ENCODE assay signal across 9 mouse cellular contexts in the genomic region with DNA sequence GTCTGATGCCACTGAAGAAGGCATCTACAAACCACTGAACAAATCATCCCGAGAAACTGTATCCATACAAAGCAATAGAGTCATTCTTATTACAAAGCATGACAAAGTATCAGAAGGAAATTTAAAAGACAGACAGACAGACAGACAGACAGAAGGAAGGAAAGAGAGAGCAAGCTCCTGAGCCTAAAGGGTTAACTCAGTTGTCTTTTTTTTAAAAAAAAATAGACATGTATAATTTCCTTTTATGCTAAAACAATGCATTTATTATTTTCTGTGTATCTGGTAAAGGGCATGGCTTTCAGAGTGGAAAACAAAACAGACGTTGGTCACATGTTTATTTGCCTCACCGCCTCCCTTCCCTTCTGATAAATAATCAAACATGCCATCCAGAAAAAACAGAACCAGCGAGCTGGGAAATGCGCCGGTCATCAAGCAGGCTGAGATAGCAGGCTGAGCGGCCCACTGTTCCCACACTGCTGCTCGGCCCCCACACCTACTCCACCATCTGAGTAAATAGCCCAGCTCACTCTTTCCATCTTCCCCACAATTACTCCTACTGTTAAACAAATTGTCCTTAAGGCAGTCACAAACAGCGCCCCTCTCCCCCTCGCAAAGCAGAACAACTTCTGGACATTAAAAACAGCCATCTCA.
DNase-seq lines count a peak whose midpoint lies in the region; ATAC-seq and TF ChIP-seq lines count a peak whose summit lies in the region.
"Had no signal": no experiment of that assay in that cellular context is flagged by ENCODE, and none has a peak within 500 bp of the region (broad histone marks: within the 10 kb centered on the region; RNA-seq: fewer than 3 reads in every experiment).

No protein-coding gene starts in this region.

- peak overlapping the region; percentile 86 for H3K27ac ChIP-seq in gastrocnemius, adult 2 months
- peak overlapping the region; percentile 98 for H3K27ac ChIP-seq in heart, embryonic 12.5 days (ENCODE audit: poor library complexity, severe bottlenecking)
- peak overlapping the region; percentile 58; the same call in 1 of the 2 replicates for H3K27ac ChIP-seq in limb, embryonic 10.5 days
- no peak overlapping the region for H3K27ac ChIP-seq in midbrain, embryonic 15.5 days

- peak overlapping the region; percentile 62 for H3K9ac ChIP-seq in heart, embryonic 12.5 days
- no peak overlapping the region for H3K9ac ChIP-seq in midbrain, embryonic 15.5 days

- no peaks in the 10 kb centered on the region for H3K36me3 ChIP-seq in heart, embryonic 12.5 days
- no peaks in the 10 kb centered on the region for H3K36me3 ChIP-seq in limb, embryonic 10.5 days
- H3K36me3 ChIP-seq in midbrain, embryonic 15.5 days (replicated peaks): no peaks in the 10 kb centered on the region

- no peaks in the 10 kb centered on the region for H3K9me3 ChIP-seq in heart, embryonic 12.5 days (replicated peaks)
- H3K9me3 ChIP-seq in limb, embryonic 10.5 days (replicated peaks): no peaks in the 10 kb centered on the region
- no peaks in the 10 kb centered on the region for H3K9me3 ChIP-seq in midbrain, embryonic 15.5 days

- 9% methylated on average over 10 of the region's 10 CpGs for WGBS in heart, embryonic 12.5 days
- WGBS in limb, embryonic 10.5 days: 25% methylated on average over 10 of the region's 10 CpGs
- 47% methylated on average over 10 of the region's 10 CpGs for WGBS in midbrain, embryonic 15.5 days

- H3K4me2 ChIP-seq in heart, embryonic 12.5 days: peak overlapping the region; percentile 64
- no peak overlapping the region; the same call in 1 of the 2 replicates for H3K4me2 ChIP-seq in midbrain, embryonic 15.5 days

- peak overlapping the region; percentile 67 for H3K4me3 ChIP-seq in gastrocnemius, adult 2 months
- H3K4me3 ChIP-seq in heart, embryonic 12.5 days: peak overlapping the region; percentile 35
- peak overlapping the region; percentile 31; the same call in 1 of the 2 replicates for H3K4me3 ChIP-seq in limb, embryonic 10.5 days
- H3K4me3 ChIP-seq in midbrain, embryonic 15.5 days: no peak overlapping the region

- peaks cover 61% of the 10 kb centered on the region for H3K4me1 ChIP-seq in heart, embryonic 12.5 days (replicated peaks)
- peaks cover 66% of the 10 kb centered on the region for H3K4me1 ChIP-seq in limb, embryonic 10.5 days
- H3K4me1 ChIP-seq in midbrain, embryonic 15.5 days: peaks cover 24% of the 10 kb centered on the region

- H3K27me3 ChIP-seq in heart, embryonic 12.5 days (replicated peaks): no peaks in the 10 kb centered on the region
- H3K27me3 ChIP-seq in limb, embryonic 10.5 days (ENCODE audit: low read depth, poor library complexity, severe bottlenecking): peaks cover 3% of the 10 kb centered on the region; the same call in 1 of the 2 replicates
- no peaks in the 10 kb centered on the region; the same call in 1 of the 2 replicates for H3K27me3 ChIP-seq in midbrain, embryonic 15.5 days (replicated peaks)
- H3K27me3 ChIP-seq: Patski had no signal

- intact Hi-C loops in gastrocnemius, adult 2 months (cut with DNase I): no loop called here
- intact Hi-C loops in left cerebral cortex, postnatal 25 days (cut with DNase I): no loop called here

- no peak for TF ChIP-seq CTCF in gastrocnemius, adult 2 months (IDR thresholded peaks at IDR 0.05)

- peak; percentile 70 for ATAC-seq in heart, embryonic 12.5 days (ENCODE audit: insufficient number of reproducible peaks, low FRiP score)
- no peak for ATAC-seq in midbrain, embryonic 15.5 days (replicated peaks)

- DNase-seq in gastrocnemius, adult 2 months: peak; percentile 37
- no peak for DNase-seq in gastrocnemius, postnatal 4 days (ENCODE audit: low spot score in 2 of 2)
- peak; percentile 19 for DNase-seq in T-cell, adult 2 months (ENCODE audit: low spot score)
- DNase-seq in limb, embryonic 10.5 days (ENCODE audit: low spot score): no peak
- peak; percentile 7 to 26 for DNase-seq in natural killer cell, adult 2 months (ENCODE audit: low spot score in 2 of 2)
- no peak for DNase-seq in left cerebral cortex, postnatal 25 days (ENCODE audit: low spot score in 2 of 2)

Comparison
In these comparisons a context has a peak if more than half of its experiments do, and no peak if none do; other contexts are left out.
1. DNase-seq: peak in gastrocnemius, adult 2 months (single experiment), T-cell, adult 2 months (single experiment) and natural killer cell, adult 2 months (2 of 2); none in gastrocnemius, postnatal 4 days (0 of 2), limb, embryonic 10.5 days (single experiment) and left cerebral cortex, postnatal 25 days (0 of 2).